29 mouse cellular contexts compared by ENCODE assay signal in genomic region chr14:121182967-121183366, GRCm38 (mm10).
DNase-seq lines count a peak whose midpoint lies in the region; ATAC-seq and TF ChIP-seq lines count a peak whose summit lies in the region.
"Had no signal": no experiment of that assay in that cellular context is flagged by ENCODE, and none has a peak within 500 bp of the region (broad histone marks: within the 10 kb centered on the region; RNA-seq: fewer than 3 reads in every experiment).

No protein-coding gene starts in this region.

- peak overlapping the region; percentile 47 for H3ac ChIP-seq in C2C12 (ENCODE audit: control insufficient read depth, insufficient read length, low read depth)

- no peaks in the 10 kb centered on the region for H3K27me3 ChIP-seq in liver, postnatal 0 days (ENCODE audit: insufficient read depth, low read length)
- H3K27me3 ChIP-seq in liver, embryonic 12.5 days (replicated peaks) = no peaks in the 10 kb centered on the region
- H3K27me3 ChIP-seq in C2C12 (ENCODE audit: control insufficient read depth, insufficient read depth, insufficient read length) = no peaks in the 10 kb centered on the region
- no peaks in the 10 kb centered on the region for H3K27me3 ChIP-seq in hindbrain, embryonic 10.5 days (ENCODE audit: insufficient read depth, poor library complexity, severe bottlenecking)
- H3K27me3 ChIP-seq: CH12.LX; embryonic facial prominence, embryonic 13.5 days; forebrain, embryonic 15.5 days; heart, embryonic 12.5 days; heart, embryonic 15.5 days; Patski had no signal

- peaks cover 15% of the 10 kb centered on the region for H3K79me3 ChIP-seq in C2C12 (ENCODE audit: low read depth)

- peaks cover 10% of the 10 kb centered on the region for H3K4me1 ChIP-seq in liver, postnatal 0 days (ENCODE audit: insufficient read depth)
- H3K4me1 ChIP-seq in liver, embryonic 12.5 days = no peaks in the 10 kb centered on the region
- H3K4me1 ChIP-seq in hindbrain, embryonic 10.5 days (replicated peaks) = peaks cover 8% of the 10 kb centered on the region; the same call in 1 of the 2 replicates
- H3K4me1 ChIP-seq: heart, embryonic 15.5 days had no signal

- H3K79me2 ChIP-seq in C2C12 (ENCODE audit: control insufficient read depth, insufficient read depth) = peaks cover 72% of the 10 kb centered on the region

- no peak for TF ChIP-seq CTCF in layer of hippocampus, adult 2 months (conservative IDR thresholded peaks at IDR 0.05)
- TF ChIP-seq CTCF in liver, postnatal 0 days (IDR thresholded peaks at IDR 0.05; ENCODE audit: low read depth) = no peak
- no peak for TF ChIP-seq CTCF in C2C12 (IDR thresholded peaks at IDR 0.05; ENCODE audit: control insufficient read depth, insufficient read depth, insufficient read length)

- H3K27ac ChIP-seq in layer of hippocampus, adult 2 months = peak overlapping the region; percentile 62; the same call in 1 of the 2 replicates
- peak overlapping the region; percentile 26; the same call in 1 of the 2 replicates for H3K27ac ChIP-seq in liver, postnatal 0 days (ENCODE audit: low read depth)
- H3K27ac ChIP-seq in liver, embryonic 12.5 days = no peak overlapping the region
- H3K27ac ChIP-seq in hindbrain, embryonic 10.5 days = no peak overlapping the region
- H3K27ac ChIP-seq: embryonic facial prominence, embryonic 10.5 days; embryonic facial prominence, embryonic 13.5 days; forebrain, embryonic 15.5 days; heart, embryonic 15.5 days; hindbrain, embryonic 14.5 days; hindbrain, postnatal 0 days had no signal

- no peaks in the 10 kb centered on the region for H3K36me3 ChIP-seq in liver, postnatal 0 days (replicated peaks; ENCODE audit: insufficient read depth, low read length)
- H3K36me3 ChIP-seq in liver, embryonic 12.5 days = no peaks in the 10 kb centered on the region; the same call in 1 of the 2 replicates
- H3K36me3 ChIP-seq in C2C12 (ENCODE audit: control insufficient read depth, insufficient read depth) = peaks cover 14% of the 10 kb centered on the region
- peaks cover 13% of the 10 kb centered on the region for H3K36me3 ChIP-seq in hindbrain, embryonic 10.5 days
- H3K36me3 ChIP-seq: forebrain, embryonic 15.5 days; G1E; heart, embryonic 15.5 days had no signal

- 69% methylated on average over 8 of the region's 8 CpGs for WGBS in liver, postnatal 0 days (ENCODE audit: insufficient replicate concordance)
- WGBS in liver, embryonic 12.5 days (ENCODE audit: insufficient replicate concordance) = 67% methylated on average over 8 of the region's 8 CpGs
- WGBS in hindbrain, embryonic 10.5 days = 83% methylated on average over 8 of the region's 8 CpGs

- TF ChIP-seq EP300 in liver, postnatal 0 days (IDR thresholded peaks at IDR 0.05; ENCODE audit: low read depth) = no peak

- DNase-seq in layer of hippocampus, adult 2 months (ENCODE audit: low spot score in 2 of 2) = no peak
- no peak for DNase-seq in layer of hippocampus, postnatal 10 days (ENCODE audit: low spot score in 2 of 2)
- DNase-seq in liver, postnatal 0 days = no peak
- DNase-seq in hindbrain, embryonic 10.5 days (ENCODE audit: low spot score) = no peak
- no peak for DNase-seq in c-Kit-positive CD71-positive TER-119-positive erythroid progenitor cells, embryonic 14.5 days (ENCODE audit: low spot score)
- DNase-seq: adrenal gland, postnatal 10 days; adrenal gland, postnatal 36 days; cerebellum, adult 11-12 months; cerebellum, adult 8-10 months; cerebellum, postnatal 10 days; cerebellum, postnatal 36 days; embryo, embryonic 11 days; gastrocnemius, postnatal 25 days; heart, adult 18-20 months; heart, postnatal 10 days; heart, postnatal 36 days had no signal

- H3K4me2 ChIP-seq in liver, postnatal 0 days (ENCODE audit: low read depth, low read length) = no peak overlapping the region
- H3K4me2 ChIP-seq in liver, embryonic 12.5 days = no peak overlapping the region
- H3K4me2 ChIP-seq: embryonic facial prominence, embryonic 13.5 days; forebrain, embryonic 15.5 days; heart, embryonic 12.5 days; heart, embryonic 15.5 days; hindbrain, embryonic 14.5 days had no signal

- ATAC-seq in liver, postnatal 0 days = peak; percentile 79
- ATAC-seq in liver, embryonic 12.5 days = no peak
- ATAC-seq: hindbrain, postnatal 0 days; inflammation-experienced regulatory T-cells, adult 6 months had no signal

- H3K9ac ChIP-seq in liver, postnatal 0 days (replicated peaks) = no peak overlapping the region
- H3K9ac ChIP-seq in liver, embryonic 12.5 days = no peak overlapping the region
- H3K9ac ChIP-seq: embryonic facial prominence, embryonic 13.5 days; forebrain, embryonic 15.5 days; heart, embryonic 12.5 days; heart, embryonic 15.5 days; hindbrain, embryonic 14.5 days had no signal

- H3K9me3 ChIP-seq in liver, postnatal 0 days (ENCODE audit: low read length) = no peaks in the 10 kb centered on the region
- no peaks in the 10 kb centered on the region for H3K9me3 ChIP-seq in liver, embryonic 12.5 days (replicated peaks)
- H3K9me3 ChIP-seq in hindbrain, embryonic 10.5 days = no peaks in the 10 kb centered on the region
- H3K9me3 ChIP-seq: embryonic facial prominence, embryonic 10.5 days; embryonic facial prominence, embryonic 13.5 days; forebrain, embryonic 15.5 days; heart, embryonic 15.5 days had no signal

- H3K4me3 ChIP-seq in layer of hippocampus, adult 2 months = no peak overlapping the region
- no peak overlapping the region for H3K4me3 ChIP-seq in liver, postnatal 0 days (ENCODE audit: low read depth, low read length)
- H3K4me3 ChIP-seq in liver, embryonic 12.5 days = no peak overlapping the region
- H3K4me3 ChIP-seq in C2C12 (ENCODE audit: insufficient read depth, poor library complexity, severe bottlenecking) = no peak overlapping the region
- no peak overlapping the region for H3K4me3 ChIP-seq in hindbrain, embryonic 10.5 days
- H3K4me3 ChIP-seq: embryonic facial prominence, embryonic 10.5 days; embryonic facial prominence, embryonic 13.5 days; forebrain, embryonic 15.5 days; heart, embryonic 12.5 days; heart, embryonic 15.5 days had no signal

TF ChIP-seq in C2C12, 6 proteins besides CTCF, POLR2A, EP300 and RAD21:
- TF ChIP-seq MAX (IDR thresholded peaks at IDR 0.05) (no peak), FOSL1 (IDR thresholded peaks at IDR 0.05; ENCODE audit: insufficient read depth, low read length, poor library complexity, severe bottlenecking) (no peak), MYOG (IDR thresholded peaks at IDR 0.05; ENCODE audit: control insufficient read depth, extremely low read depth, insufficient read length) (no peak), MYOD1 (IDR thresholded peaks at IDR 0.05; ENCODE audit: control insufficient read depth, insufficient read length, low read depth) (no peak), CEBPB (IDR thresholded peaks at IDR 0.05; ENCODE audit: low read depth) (no peak), USF1 (IDR thresholded peaks at IDR 0.05; ENCODE audit: low read depth) (no peak)

Comparison
In these comparisons a context has a peak if more than half of its experiments do, and no peak if none do; other contexts are left out.
1. H3K27ac ChIP-seq: peak in layer of hippocampus, adult 2 months (single experiment) and liver, postnatal 0 days (single experiment); none in liver, embryonic 12.5 days (single experiment) and hindbrain, embryonic 10.5 days (single experiment).